Mouse (Mus musculus) MEL (cell line): ENCODE results near the gene Slc26a10.

Experiments used
- CTCF ChIP-seq, 3 experiments: IDR thresholded peaks in 2 of 3; conservative IDR thresholded peaks in 1 of 3; 2 replicates each; pipeline ENCODE4 v1.5.1; 2011 to 2012; ENCODE audit warnings: low read length in 3 of 3, low read depth in 2 of 3, mild to moderate bottlenecking in 2 of 3, improper control_type of control experiment in 1 of 3, inconsistent platforms in 1 of 3, mixed read lengths in 1 of 3, moderate library complexity in 1 of 3; ENCODE audit not compliant: control insufficient read depth in 1 of 3, insufficient read depth in 1 of 3, poor library complexity in 1 of 3, severe bottlenecking in 1 of 3
- POLR2A ChIP-seq, 2 experiments: IDR thresholded peaks; 2 replicates each; pipeline ENCODE4 v1.6.1; 2011 to 2012; ENCODE audit warnings: low read length in 2 of 2, mild to moderate bottlenecking in 2 of 2, control low read depth in 1 of 2, improper control_type of control experiment in 1 of 2, low read depth in 1 of 2, moderate library complexity in 1 of 2; ENCODE audit not compliant: control insufficient read depth in 1 of 2, insufficient read depth in 1 of 2, poor library complexity in 1 of 2
- RAD21 ChIP-seq: IDR thresholded peaks from 2 replicates; pipeline ENCODE4 v1.6.1; 2011; ENCODE audit warnings: mild to moderate bottlenecking, low read depth, low read length, improper control_type of control experiment
- SMC3 ChIP-seq: IDR thresholded peaks from 2 replicates; pipeline ENCODE4 v1.6.1; 2011; ENCODE audit warnings: low read depth, low read length, improper control_type of control experiment

DNA sequence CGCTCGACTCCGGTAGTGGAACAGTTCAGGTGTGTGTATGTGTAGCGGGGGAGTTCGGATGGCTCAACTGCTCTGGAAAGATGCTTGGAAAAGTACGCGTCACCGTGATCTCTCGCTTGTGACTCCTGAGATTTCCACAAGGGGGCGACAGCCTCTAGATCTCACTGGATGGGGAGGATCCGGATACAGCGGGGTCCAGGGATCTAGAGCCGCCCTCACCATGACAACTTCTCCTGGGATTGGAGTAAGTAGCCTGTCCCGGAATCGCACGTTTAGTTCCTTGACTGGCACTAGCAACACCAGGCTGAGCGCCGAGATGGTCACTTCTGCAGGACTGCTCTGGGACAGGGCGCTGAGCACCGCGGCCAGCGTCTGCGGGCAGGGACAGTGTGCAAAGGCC lies 2.7 kb downstream of the Slc26a10 start:
- TF ChIP-seq CTCF (IDR thresholded peaks at IDR 0.05 in 2 of 3, conservative IDR thresholded peaks at IDR 0.05 in 1 of 3; ENCODE audit: control insufficient read depth in 1 of 3, insufficient read depth in 1 of 3, low read depth in 2 of 3, low read length in 3 of 3, poor library complexity in 1 of 3, severe bottlenecking in 1 of 3) (peak; percentile 41 to 60 (median 52)), RAD21 (peak; percentile 35), POLR2A (IDR thresholded peaks at IDR 0.05; ENCODE audit: control insufficient read depth in 1 of 2, insufficient read depth in 1 of 2, low read depth in 1 of 2, low read length in 2 of 2, poor library complexity in 1 of 2) (no peak), SMC3 (peak; percentile 62)
